Mouse (Mus musculus) hematopoietic stem cell, adult 5-6 weeks (primary cell): ENCODE measurements around the gene Map3k3. TPM values are rescaled to one million over a fixed set of nuclear protein-coding genes. Genes with fewer than 3 reads are reported as not detected.
"Not testable (repeated sequence)": the region's sequence is repeated elsewhere in the genome, so short reads cannot be mapped to it uniquely, and the experiment has no call there.

Experiments used
- ATAC-seq, 2 experiments: fragments of 125-278 bp in 1 of 2; replicated peaks in 1 of 2; 2 replicates each; pipeline ENCODE4 v1.8.0; 2016 to 2017; ENCODE audit warnings: inconsistent platforms in 2 of 2, mild to moderate bottlenecking in 2 of 2, moderate number of reproducible peaks in 2 of 2, low read depth in 1 of 2, moderate TSS enrichment in 1 of 2; ENCODE audit not compliant: low FRiP score in 2 of 2, poor library complexity in 2 of 2, severe bottlenecking in 2 of 2, insufficient read depth in 1 of 2, low TSS enrichment in 1 of 2
- total RNA-seq: library from RNA; stranded (forward); fragments of 172-1452, 232-1000 nt; gene quantifications from 2 replicates; pipeline ENCODE4 v1.2.3, GENCODE M21; 2017

Gene Map3k3
- total RNA-seq, 1 experiment from 2014 or later: 37.0 TPM

DNA sequence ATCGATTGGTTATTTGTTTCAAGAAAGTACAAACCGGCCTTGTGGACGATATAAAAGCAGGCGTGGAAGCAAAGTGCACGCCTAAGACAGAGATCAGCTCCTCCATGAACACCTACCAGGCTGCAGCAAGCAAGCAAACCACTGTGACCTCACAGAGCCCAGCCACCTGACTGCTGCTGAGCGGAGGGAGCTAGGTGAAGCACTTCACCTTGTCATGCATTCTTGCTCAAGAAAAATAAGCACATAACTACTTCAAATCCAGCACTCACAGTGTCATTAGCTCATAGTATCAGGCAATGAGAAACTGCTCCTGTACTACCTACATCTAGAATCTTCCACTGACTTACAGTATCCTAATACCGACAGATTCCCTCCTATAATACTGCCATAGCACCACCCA lies 115.6 kb downstream of the Map3k3 start:
- ATAC-seq: not testable (repeated sequence)

DNA sequence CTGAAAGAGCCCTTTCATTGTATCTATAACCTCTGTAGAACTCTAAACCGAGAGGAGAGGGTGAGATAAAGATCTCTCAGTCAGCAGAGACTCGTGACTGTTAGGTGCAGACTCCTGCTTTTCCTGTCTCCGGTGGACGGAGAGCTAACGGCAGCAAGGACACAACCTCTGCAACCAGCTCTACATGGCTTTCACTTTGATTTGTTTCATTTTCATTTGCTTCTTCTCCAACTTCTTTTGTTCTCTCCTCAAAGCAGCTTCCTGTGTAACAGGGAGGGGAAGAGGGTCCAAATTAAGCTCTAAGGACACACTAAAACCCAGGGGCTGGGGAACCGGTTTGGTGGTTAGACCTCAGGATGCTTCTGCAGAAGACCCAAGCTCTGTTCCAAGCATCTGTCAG lies 116.3 kb downstream of the Map3k3 start:
- peak in 1 of 2 experiments; percentile 29; a peak in 1 of 4 replicates for ATAC-seq

DNA sequence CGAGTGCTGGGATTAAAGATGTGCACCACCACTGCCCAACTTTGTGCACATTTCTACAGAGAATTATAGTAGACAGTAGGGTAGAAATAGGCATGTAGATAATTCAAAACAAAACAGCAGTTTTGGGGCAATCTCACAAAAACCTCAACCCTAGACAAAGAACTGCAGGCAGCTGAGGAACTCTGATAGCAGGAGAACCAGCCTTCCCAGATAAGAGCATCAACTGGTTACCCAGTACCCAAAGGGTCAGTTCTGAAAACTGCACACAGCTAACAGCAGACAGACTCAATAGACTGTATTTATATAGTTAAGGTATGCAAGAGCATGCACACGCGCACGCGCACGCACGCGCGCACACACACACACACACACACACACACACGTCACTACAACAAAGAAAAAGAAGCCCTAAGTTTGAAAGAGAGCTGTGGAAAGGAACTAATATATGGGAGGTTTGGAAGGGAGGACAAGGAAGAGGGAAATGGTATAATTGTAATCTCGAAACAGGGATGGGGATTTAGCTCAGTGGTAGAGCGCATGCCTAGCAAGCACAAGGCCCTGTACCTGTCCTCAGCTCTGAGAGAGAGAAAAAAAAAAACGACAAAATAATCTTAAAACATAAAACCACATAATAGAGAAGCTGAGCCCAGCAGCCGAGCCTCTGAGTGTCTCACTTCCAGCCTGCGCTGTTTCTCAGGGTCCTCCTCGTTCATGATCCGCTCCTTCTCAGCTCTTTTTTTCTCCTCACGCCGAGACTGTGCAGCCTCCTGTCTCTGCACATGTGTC lies 117.1 kb downstream of the Map3k3 start:
- 0 out of 4 replicates have a peak, but pooled peaks of 1 of the 2 experiments have one; percentile 20 for ATAC-seq

DNA sequence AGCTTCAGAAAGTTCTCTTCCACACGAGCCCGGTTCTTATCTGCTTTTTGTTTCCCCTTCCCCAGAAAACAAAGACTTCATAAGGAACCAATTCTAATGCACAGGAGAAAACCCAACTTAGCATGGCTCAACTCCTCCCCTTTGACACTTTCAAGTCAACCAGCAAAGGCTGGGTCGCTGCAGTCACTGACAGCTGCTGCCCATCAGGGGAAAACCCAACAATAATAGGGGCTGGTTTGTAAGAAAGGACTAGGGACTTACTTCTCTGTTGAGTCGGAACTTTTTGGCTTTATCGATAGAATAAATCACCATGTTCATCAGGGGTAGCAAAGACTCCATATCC lies 117.7 kb downstream of the Map3k3 start, which contains the start of gene Strada:
Gene Strada (minus strand): TSS at position 46 of the 343 bp plus-strand sequence.
- ATAC-seq: 0 out of 4 replicates have a peak, but pooled peaks of 1 of the 2 experiments have one; percentile 41

Other genes with a start within 250 kb of the Map3k3 start
- 1.2 and 2.2 TPM in 2 replicates for gene Cyb561, start 131.3 kb upstream of the Map3k3 start, total RNA-seq
- gene Ace, start 116.7 kb upstream of the Map3k3 start, total RNA-seq: 0.20 and 0.56 TPM in 2 replicates
- not detected in 2 replicates for gene Ace3, start 89.9 kb upstream of the Map3k3 start, total RNA-seq
- gene Kcnh6, start 76.5 kb upstream of the Map3k3 start, total RNA-seq: 0.50 TPM in 1 of 2 replicates, not detected in the other
- gene Dcaf7, start 47.7 kb upstream of the Map3k3 start, total RNA-seq: 51.7 and 67.6 TPM in 2 replicates
- 10.2 and 12.8 TPM in 2 replicates for gene Taco1, start 18.6 kb upstream of the Map3k3 start, total RNA-seq
- gene Gm10840, start 76.2 kb downstream of the Map3k3 start, total RNA-seq: 13.6 TPM in 1 of 2 replicates, not detected in the other
- 39.7 and 57.2 TPM in 2 replicates for gene Limd2, start 76.2 kb downstream of the Map3k3 start, total RNA-seq
- 18.2 and 21.7 TPM in 2 replicates for gene Strada, start 117.6 kb downstream of the Map3k3 start, total RNA-seq
- gene Ccdc47, start 131.7 kb downstream of the Map3k3 start, total RNA-seq: 186 and 253 TPM in 2 replicates
- gene Ddx42, start 132.3 kb downstream of the Map3k3 start, total RNA-seq: 106 and 108 TPM in 2 replicates
- gene Ftsj3, start 171.5 kb downstream of the Map3k3 start, total RNA-seq: 124 and 147 TPM in 2 replicates
- 86.0 and 87.2 TPM in 2 replicates for gene Psmc5, start 171.5 kb downstream of the Map3k3 start, total RNA-seq
- 200 and 274 TPM in 2 replicates for gene Smarcd2, start 188.4 kb downstream of the Map3k3 start, total RNA-seq
- 3.6 and 4.0 TPM in 2 replicates for gene Tcam1, start 192.1 kb downstream of the Map3k3 start, total RNA-seq
- not detected in 2 replicates for gene Gh, start 217.3 kb downstream of the Map3k3 start, total RNA-seq
- gene Cd79b, start 230.1 kb downstream of the Map3k3 start, total RNA-seq: 15.9 and 30.2 TPM in 2 replicates